Mouse (Mus musculus) intestine, postnatal 0 days (tissue): ENCODE measurements around the gene Rpp40. TPM values are rescaled to one million over a fixed set of nuclear protein-coding genes. Genes with fewer than 3 reads are reported as not detected.
A peak's percentile ranks its signal among the peaks of the same experiment; 100 is the strongest.

Experiments
- ATAC-seq: fragments of 200-750 bp; cut with Nextera tagmentation; 2 replicates; pipeline ENCODE4 v1.8.0; 2017; ENCODE audit warnings: mild to moderate bottlenecking, moderate TSS enrichment, moderate library complexity
- H3K27ac ChIP-seq: fragments of 300-500 bp; sonication (generic); 2 replicates; pipeline ENCODE4 v1.5.1; 2014; ENCODE audit warnings: mild to moderate bottlenecking, low read depth, low read length, moderate library complexity
- H3K27me3 ChIP-seq: fragments of 300-500 bp; sonication (generic); replicated peaks from 2 replicates; pipeline ENCODE4 v1.6.1; 2014; ENCODE audit warnings: low read length, mixed read lengths; ENCODE audit not compliant: control insufficient read depth, insufficient read depth
- H3K36me3 ChIP-seq: fragments of 300-500 bp; sonication (generic); 2 replicates; pipeline ENCODE4 v1.6.1; 2014; ENCODE audit warnings: mild to moderate bottlenecking, moderate library complexity; ENCODE audit not compliant: control insufficient read depth, insufficient read depth
- H3K4me1 ChIP-seq: fragments of 300-500 bp; sonication (generic); replicated peaks from 2 replicates; pipeline ENCODE4 v1.6.1; 2014; ENCODE audit warnings: antibody characterized with exemption, low read length, mixed read lengths; ENCODE audit not compliant: control insufficient read depth, insufficient read depth
- H3K4me2 ChIP-seq: fragments of 300-500 bp; sonication (generic); replicated peaks from 2 replicates; pipeline ENCODE4 v1.6.1; 2014; ENCODE audit warnings: low read depth, mild to moderate bottlenecking, moderate library complexity
- H3K4me3 ChIP-seq: fragments of 300-500 bp; sonication (generic); 2 replicates; pipeline ENCODE4 v1.5.1; 2014; ENCODE audit warnings: low read depth, low read length
- H3K9ac ChIP-seq: fragments of 300-500 bp; sonication (generic); 2 replicates; pipeline ENCODE4 v1.6.1; 2014; ENCODE audit warnings: mild to moderate bottlenecking, low read depth, low read length
- H3K9me3 ChIP-seq: fragments of 300-500 bp; sonication (generic); 2 replicates; pipeline ENCODE4 v1.6.1; 2016; ENCODE audit warnings: mixed run types; ENCODE audit not compliant: control insufficient read depth
- CTCF ChIP-seq: sonication (generic); IDR thresholded peaks from 2 replicates; pipeline ENCODE4 v1.5.1; 2016; ENCODE audit warnings: low read depth, mild to moderate bottlenecking, control low read depth, antibody characterized with exemption, moderate library complexity
- WGBS: fragments of 180-500 bp; shearing (Covaris S2); extraction: QIAGEN DNeasy Blood & Tissue Kit; methylation state at CpG from one replicate; pipeline ENCODE4 v1.1.7; 2014; 5-methylcytosine and 5-hydroxymethylcytosine counted together
- polyA plus RNA-seq: library from polyadenylated mRNA; unstranded; fragments of >200 nt; fragmentation: Nextera tagmentation; extraction: Ambion mirVana; gene quantifications from 2 replicates; pipeline ENCODE4 v1.2.1, GENCODE M21; 2015

Gene Rpp40
- polyA plus RNA-seq, 1 experiment from 2014 or later, result 6.6 TPM

DNA sequence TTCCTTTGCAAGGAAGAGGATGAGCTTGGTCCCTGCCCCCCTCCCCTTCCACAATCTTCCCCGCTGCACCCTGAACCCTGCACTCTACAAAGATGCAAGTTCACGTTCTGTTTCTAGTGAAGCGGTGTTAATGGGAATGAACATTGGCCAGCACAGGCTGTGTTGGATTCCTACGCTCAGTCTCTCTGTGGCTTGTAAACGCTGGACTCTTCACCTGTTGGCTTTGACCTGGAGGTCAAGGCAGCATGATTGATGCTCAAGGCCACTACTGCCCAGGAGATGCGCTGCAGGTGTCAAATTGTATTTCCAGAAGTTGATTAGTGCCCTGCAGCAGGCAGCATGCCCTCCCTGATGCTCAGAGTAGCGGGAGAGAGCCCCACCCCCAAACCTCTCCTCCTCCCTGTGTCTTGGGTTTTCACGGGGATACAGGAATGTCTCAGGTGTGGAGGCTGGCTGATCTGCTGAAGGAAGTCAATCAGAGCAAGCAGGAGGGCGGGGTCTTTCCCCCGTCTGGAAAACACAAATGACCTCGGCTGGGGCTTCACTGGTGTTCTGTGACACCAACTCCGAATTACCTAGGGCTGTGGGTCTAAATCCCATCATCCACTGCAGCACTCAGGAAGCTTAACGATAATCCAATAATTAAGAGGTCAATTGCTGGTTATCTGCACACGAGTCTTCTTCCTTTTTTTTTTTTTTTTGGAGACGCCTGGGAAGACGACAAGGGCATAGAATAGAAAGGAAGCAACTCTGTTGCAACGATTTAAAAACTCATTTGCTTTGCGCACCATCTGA is 33.9 kb upstream of the Rpp40 start:
- no peak for TF ChIP-seq CTCF
- no peaks in the 10 kb centered on the region for H3K27me3 ChIP-seq
- H3K9ac ChIP-seq, result no peak overlapping the region
- H3K4me3 ChIP-seq, result no peak overlapping the region
- H3K4me2 ChIP-seq, result no peak overlapping the region
- no peak overlapping the region for H3K27ac ChIP-seq
- no peak for ATAC-seq
- peaks cover 4% of the 10 kb centered on the region; the same call in 1 of the 2 replicates for H3K9me3 ChIP-seq
- no peaks in the 10 kb centered on the region for H3K36me3 ChIP-seq
- 48% methylated on average over 18 of the region's 18 CpGs for WGBS
- H3K4me1 ChIP-seq, result no peaks in the 10 kb centered on the region

DNA sequence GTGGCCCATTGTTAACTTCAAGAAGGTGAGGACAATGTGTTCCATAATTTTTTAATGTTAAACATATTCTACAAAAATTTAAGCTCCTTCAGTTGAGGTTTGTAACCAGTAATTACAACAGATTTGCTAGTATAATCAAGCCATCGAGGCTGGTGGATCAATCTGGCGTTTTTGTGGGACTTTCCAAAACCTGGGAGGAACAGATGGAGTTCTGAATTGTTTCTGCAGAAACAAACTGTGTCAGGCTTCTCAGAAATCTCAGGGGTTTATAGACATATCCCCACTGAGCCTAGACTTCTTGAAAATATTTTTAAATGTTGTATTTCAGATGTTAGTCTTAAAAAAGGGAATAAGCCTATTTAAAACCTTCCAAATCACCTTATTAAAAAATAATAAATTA is 31.8 kb upstream of the Rpp40 start:
- TF ChIP-seq CTCF, result no peak
- 90% methylated on average over 2 of the region's 2 CpGs for WGBS
- H3K9me3 ChIP-seq, result peaks cover 12% of the 10 kb centered on the region; the same call in 1 of the 2 replicates
- no peak overlapping the region for H3K4me3 ChIP-seq
- H3K36me3 ChIP-seq, result no peaks in the 10 kb centered on the region
- no peak overlapping the region for H3K9ac ChIP-seq
- no peaks in the 10 kb centered on the region for H3K4me1 ChIP-seq
- no peaks in the 10 kb centered on the region for H3K27me3 ChIP-seq
- ATAC-seq, result no peak
- H3K4me2 ChIP-seq, result no peak overlapping the region
- no peak overlapping the region for H3K27ac ChIP-seq

DNA sequence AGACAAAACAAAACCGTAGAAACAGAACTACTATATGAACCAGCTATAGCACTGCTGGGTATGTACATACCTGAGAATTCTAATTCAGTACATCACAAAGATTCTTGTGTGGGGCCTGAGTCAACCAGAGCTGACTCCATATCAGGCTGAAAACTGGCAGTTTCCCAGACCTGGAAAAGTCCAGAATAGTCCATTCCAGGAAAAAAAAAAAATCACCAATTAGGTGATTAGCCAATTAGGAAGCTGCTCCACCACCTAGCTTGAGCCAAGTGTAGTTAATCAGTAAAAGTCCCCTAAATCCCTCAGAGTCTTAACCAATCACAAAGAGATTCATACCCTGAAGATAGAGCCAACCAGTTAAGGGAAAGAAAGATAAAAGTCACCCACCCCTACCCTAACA is 5.3 kb upstream of the Rpp40 start:
- 91% methylated on average over 1 of the region's 1 CpGs for WGBS
- ATAC-seq, result no peak
- no peak overlapping the region for H3K4me2 ChIP-seq
- no peak overlapping the region for H3K9ac ChIP-seq
- no peaks in the 10 kb centered on the region for H3K27me3 ChIP-seq
- H3K4me1 ChIP-seq, result no peaks in the 10 kb centered on the region
- no peak overlapping the region for H3K27ac ChIP-seq
- TF ChIP-seq CTCF, result no peak
- H3K9me3 ChIP-seq, result no peaks in the 10 kb centered on the region
- no peaks in the 10 kb centered on the region for H3K36me3 ChIP-seq
- no peak overlapping the region for H3K4me3 ChIP-seq

DNA sequence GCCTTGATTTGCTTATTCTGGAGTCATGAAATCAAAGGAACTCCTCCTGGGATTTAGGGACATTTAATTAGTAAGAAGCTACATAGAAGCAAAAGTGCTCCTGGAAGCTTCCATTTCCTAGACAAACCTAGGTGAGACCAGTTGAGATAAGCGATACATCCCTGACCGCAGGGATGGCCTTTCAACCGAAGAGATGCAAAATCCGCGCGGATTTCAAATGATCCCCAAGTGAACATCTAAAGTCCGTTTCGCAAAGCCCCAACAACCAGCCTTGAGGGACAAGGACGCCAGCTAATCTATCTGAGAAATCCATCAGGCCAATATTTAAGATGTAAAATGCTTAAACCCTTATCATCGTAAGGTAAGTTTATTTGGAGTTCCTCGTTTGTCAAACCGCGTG is 781 bp downstream of the Rpp40 start:
- Histone ChIP-seq H3K4me3 (peak overlapping the region; percentile 78), H3K4me2 (peak overlapping the region; percentile 78), H3K9me3 (no peaks in the 10 kb centered on the region), H3K4me1 (no peaks in the 10 kb centered on the region), H3K27me3 (no peaks in the 10 kb centered on the region), H3K9ac (peak overlapping the region; percentile 56), H3K27ac (no peak overlapping the region), H3K36me3 (no peaks in the 10 kb centered on the region)
- WGBS, result under 1% methylated on average over 13 of the region's 13 CpGs
- TF ChIP-seq CTCF, result no peak
- no peak for ATAC-seq

DNA sequence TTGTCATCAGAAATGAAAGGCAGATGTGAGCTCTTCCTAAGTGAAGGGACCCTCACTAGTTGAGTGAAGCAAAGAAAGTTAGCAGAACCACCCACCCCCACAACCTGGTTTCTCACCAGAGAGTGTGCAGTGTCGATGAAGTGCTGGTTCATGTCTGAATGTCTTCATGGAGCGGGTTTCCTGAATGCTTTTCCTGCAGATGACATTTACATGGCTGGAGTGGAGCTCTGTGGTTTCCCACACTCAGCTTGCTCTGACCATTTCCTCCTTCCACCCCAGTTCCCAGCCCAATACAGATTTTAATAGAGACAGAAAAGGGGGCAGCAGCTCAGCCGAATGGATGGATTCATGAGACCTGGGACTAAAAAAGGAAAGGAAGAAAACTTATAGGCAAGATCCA is 13.3 kb downstream of the Rpp40 start:
- Histone ChIP-seq H3K9ac (no peak overlapping the region), H3K27me3 (no peaks in the 10 kb centered on the region), H3K4me2 (no peak overlapping the region), H3K9me3 (no peaks in the 10 kb centered on the region), H3K27ac (no peak overlapping the region), H3K4me1 (no peaks in the 10 kb centered on the region), H3K4me3 (no peak overlapping the region), H3K36me3 (peaks cover 7% of the 10 kb centered on the region; the same call in 1 of the 2 replicates)
- ATAC-seq, result no peak
- no peak for TF ChIP-seq CTCF
- 73% methylated on average over 3 of the region's 3 CpGs for WGBS

DNA sequence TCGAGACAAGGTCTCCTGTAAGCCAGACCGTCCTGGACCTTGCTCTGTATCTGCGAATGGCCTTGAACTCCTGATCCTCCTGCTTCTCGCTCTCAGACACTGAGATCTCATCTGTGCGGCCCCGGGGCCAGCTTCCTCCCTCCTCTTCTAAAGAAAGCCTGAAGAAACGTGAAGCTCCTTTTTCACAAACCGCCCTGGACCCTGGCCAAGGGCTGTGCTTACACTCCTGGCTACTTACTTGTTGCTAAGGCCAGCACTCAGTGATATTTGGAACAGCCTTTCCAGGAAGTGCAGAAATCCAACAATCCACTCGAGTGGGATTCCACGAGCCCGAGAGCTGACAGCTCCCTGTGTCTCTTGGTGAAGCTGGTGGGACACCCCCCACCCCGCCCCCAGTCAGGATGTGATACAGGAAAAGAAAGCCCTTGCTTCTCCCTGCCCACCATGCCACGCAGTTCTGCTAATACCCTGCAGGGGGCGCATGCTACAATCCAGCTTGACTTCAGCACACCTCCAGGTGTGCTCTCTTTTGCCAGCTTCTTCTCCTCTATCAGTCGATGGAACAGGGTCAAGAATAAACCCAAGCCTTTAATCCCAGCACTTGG is 19.9 kb downstream of the Rpp40 start:
- Histone ChIP-seq H3K4me2 (peak overlapping the region; percentile 21; the same call in 1 of the 2 replicates), H3K36me3 (no peaks in the 10 kb centered on the region), H3K4me3 (no peak overlapping the region), H3K27ac (no peak overlapping the region), H3K4me1 (no peaks in the 10 kb centered on the region), H3K9ac (no peak overlapping the region), H3K9me3 (no peaks in the 10 kb centered on the region), H3K27me3 (no peaks in the 10 kb centered on the region)
- ATAC-seq, result no peak
- TF ChIP-seq CTCF, result peak; percentile 78
- WGBS, result 25% methylated on average over 15 of the region's 15 CpGs
